Mouse (Mus musculus): ENCODE results near the gene Dhx33. TPM values are rescaled to one million over a fixed set of nuclear protein-coding genes. Genes with fewer than 3 reads are reported as not detected.

Dhx33 gene
- polyA plus RNA-seq, 1 experiment from 2014 or later: 5.8 TPM

DNA sequence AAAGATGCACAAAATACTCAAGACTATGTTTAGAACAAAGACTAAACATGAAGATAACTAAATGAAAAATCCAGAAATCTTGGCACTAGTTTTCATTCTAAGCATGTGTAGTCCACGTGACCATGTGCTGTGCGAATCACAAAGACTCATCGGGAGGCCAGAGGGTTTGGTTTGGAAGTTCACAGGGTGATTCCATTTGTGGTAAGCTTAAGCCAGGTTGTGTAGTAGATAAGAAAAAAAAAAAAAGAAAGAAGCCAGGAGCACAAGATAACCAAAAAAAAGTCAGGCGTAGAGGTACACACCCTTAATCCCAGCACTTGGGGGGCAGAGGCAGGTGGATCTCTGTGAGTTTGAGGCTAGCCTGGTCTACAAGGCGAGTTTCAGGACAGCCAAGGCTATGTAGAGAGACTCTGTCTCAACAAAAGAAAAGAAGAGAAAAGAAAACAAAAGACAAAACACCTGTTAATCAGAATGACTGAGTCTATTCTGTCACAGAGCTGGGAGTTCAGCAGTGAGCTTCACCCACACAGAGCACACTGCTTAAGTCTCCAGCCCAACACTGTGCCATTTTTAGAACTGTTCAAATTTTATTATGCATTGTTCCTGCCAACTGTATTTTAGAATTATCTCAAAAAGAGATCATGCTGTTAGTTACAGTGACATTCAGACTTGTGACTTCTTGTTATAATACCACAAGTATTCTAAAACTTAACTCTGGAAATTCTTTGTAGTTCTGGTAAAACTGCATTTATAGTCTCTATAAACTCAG, 43.3 kb downstream of the Dhx33 start:
- peaks cover 96% of the 10 kb centered on the region for H3K36me3 ChIP-seq (replicated peaks)

GRCm38 (mm10) chr11:70954711-70955110, 49.5 kb downstream of the Dhx33 start:
- Histone ChIP-seq H3K4me3 (replicated peaks) (no peak overlapping the region), H3K27ac (replicated peaks) (no peak overlapping the region), H3K4me2 (no peak overlapping the region), H3K9me3 (replicated peaks) (no peaks in the 10 kb centered on the region), H3K36me3 (replicated peaks) (peaks cover 94% of the 10 kb centered on the region), H3K9ac (no peak overlapping the region), H3K27me3 (no peaks in the 10 kb centered on the region), H3K4me1 (replicated peaks) (no peaks in the 10 kb centered on the region)
- WGBS (ENCODE audit: insufficient replicate concordance): 82% methylated on average over 4 of the region's 4 CpGs
- ATAC-seq (ENCODE audit: insufficient read depth): no peak

More for the DNA sequence above, 43.3 kb downstream of the Dhx33 start:
- peaks cover 19% of the 10 kb centered on the region for H3K4me1 ChIP-seq (replicated peaks)
- no peak overlapping the region for H3K4me3 ChIP-seq (replicated peaks)
- no peak overlapping the region for H3K4me2 ChIP-seq
- no peaks in the 10 kb centered on the region for H3K27me3 ChIP-seq
- H3K9me3 ChIP-seq (replicated peaks): no peaks in the 10 kb centered on the region
- WGBS (ENCODE audit: insufficient replicate concordance): 49% methylated on average over 5 of the region's 5 CpGs
- no peak for ATAC-seq (ENCODE audit: insufficient read depth)
- no peak overlapping the region for H3K27ac ChIP-seq (replicated peaks)
- H3K9ac ChIP-seq: no peak overlapping the region

- Histone ChIP-seq H3K9me3 (replicated peaks) (no peaks in the 10 kb centered on the region), H3K4me2 (no peak overlapping the region), H3K9ac (no peak overlapping the region), H3K4me3 (replicated peaks) (no peak overlapping the region), H3K27me3 (no peaks in the 10 kb centered on the region), H3K36me3 (replicated peaks) (peaks cover 96% of the 10 kb centered on the region), H3K27ac (replicated peaks) (no peak overlapping the region), H3K4me1 (replicated peaks) (no peaks in the 10 kb centered on the region)
- WGBS (ENCODE audit: insufficient replicate concordance): 74% methylated on average over 4 of the region's 4 CpGs
- ATAC-seq (ENCODE audit: insufficient read depth): no peak
Observed at GRCm38 (mm10) chr11:70944935-70945817, 59.1 kb downstream of the Dhx33 start.

DNA sequence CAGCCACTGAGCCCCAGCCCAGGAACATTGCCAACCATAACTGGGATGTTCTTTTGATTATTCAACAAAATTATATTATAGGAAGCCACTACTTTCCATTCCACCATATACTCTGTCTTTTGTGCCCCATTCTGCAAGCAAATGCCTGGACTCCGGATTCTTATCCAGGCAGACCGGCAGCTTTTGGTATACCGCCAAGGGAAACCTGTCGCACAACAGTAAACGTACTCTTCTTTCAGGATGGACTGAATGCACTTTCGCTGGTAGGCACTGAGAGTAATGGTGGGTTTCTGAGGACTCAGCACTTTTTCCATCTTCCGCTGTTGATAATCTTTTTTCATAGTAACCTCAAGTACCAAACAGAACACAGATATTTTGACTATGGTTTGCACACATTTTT, 60.6 kb downstream of the Dhx33 start:
- no peaks in the 10 kb centered on the region for H3K9me3 ChIP-seq (replicated peaks)
- no peaks in the 10 kb centered on the region for H3K4me1 ChIP-seq (replicated peaks)
- H3K36me3 ChIP-seq (replicated peaks): peaks cover 95% of the 10 kb centered on the region
- H3K27ac ChIP-seq (replicated peaks): no peak overlapping the region
- no peaks in the 10 kb centered on the region for H3K27me3 ChIP-seq
- no peak for ATAC-seq (ENCODE audit: insufficient read depth)
- H3K4me3 ChIP-seq (replicated peaks): no peak overlapping the region
- no peak overlapping the region for H3K4me2 ChIP-seq
- H3K9ac ChIP-seq: no peak overlapping the region
- 89% methylated on average over 7 of the region's 7 CpGs for WGBS (ENCODE audit: insufficient replicate concordance)

DNA sequence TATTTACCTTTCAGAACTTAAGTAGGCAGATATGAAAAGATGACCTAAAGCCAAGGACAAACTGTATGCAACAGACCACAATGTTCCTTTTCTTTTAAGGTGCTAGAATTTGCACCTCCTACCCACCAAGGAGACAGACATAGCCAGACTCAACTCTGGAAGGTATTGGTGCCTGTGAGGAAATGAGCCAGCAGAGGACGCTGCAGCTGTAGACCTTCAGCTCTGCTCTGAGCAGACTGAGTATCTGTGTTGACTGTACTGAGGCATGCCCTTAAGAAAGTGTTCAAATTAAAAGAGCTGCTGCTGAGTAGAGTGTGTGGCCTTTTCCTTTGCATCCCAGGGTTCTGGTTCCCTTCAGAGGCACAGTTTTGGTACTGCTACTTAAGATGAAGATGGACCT, 61.6 kb downstream of the Dhx33 start:
- no peak for ATAC-seq (ENCODE audit: insufficient read depth)
- Histone ChIP-seq H3K9me3 (replicated peaks) (no peaks in the 10 kb centered on the region), H3K4me2 (no peak overlapping the region), H3K36me3 (replicated peaks) (peaks cover 95% of the 10 kb centered on the region), H3K4me3 (replicated peaks) (no peak overlapping the region), H3K27ac (replicated peaks) (no peak overlapping the region), H3K9ac (no peak overlapping the region), H3K4me1 (replicated peaks) (no peaks in the 10 kb centered on the region), H3K27me3 (no peaks in the 10 kb centered on the region)
- WGBS (ENCODE audit: insufficient replicate concordance): 86% methylated on average over 1 of the region's 1 CpGs

DNA sequence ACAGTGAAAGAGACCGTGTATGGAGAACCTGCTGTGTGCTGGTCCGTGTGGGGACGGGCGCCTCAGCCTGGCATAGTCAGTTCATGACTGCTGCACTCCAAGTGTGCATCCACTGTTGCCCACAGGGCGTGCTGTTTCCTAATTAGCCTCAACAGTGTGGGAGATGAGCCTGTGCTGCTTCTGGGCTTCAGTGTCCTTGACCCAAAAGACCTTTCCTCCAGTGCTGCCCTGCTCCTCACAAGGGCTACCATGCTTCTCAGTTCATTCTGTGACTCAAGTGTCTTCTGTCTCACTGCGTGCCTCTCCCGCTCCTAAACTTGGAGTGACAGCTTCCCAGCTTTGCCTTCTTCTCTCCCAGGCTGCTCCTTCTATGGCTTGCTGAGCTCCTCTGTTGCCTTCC, 68.9 kb downstream of the Dhx33 start:
- H3K9ac ChIP-seq: no peak overlapping the region
- peaks cover 68% of the 10 kb centered on the region for H3K36me3 ChIP-seq (replicated peaks)
- H3K27me3 ChIP-seq: no peaks in the 10 kb centered on the region
- H3K4me3 ChIP-seq (replicated peaks): no peak overlapping the region
- H3K4me2 ChIP-seq: no peak overlapping the region
- no peaks in the 10 kb centered on the region for H3K4me1 ChIP-seq (replicated peaks)
- H3K9me3 ChIP-seq (replicated peaks): no peaks in the 10 kb centered on the region
- no peak overlapping the region for H3K27ac ChIP-seq (replicated peaks)
- no peak for ATAC-seq (ENCODE audit: insufficient read depth)
- WGBS (ENCODE audit: insufficient replicate concordance): 81% methylated on average over 7 of the region's 7 CpGs

Other genes with a start within 250 kb of the Dhx33 start
- gene Zfp3, start 240.2 kb downstream of the Dhx33 start, polyA plus RNA-seq (2015; fragmentation: Nextera tagmentation; extraction: Ambion mirVana): 1.4 TPM in 2 replicates
- gene Scimp, start 191.9 kb downstream of the Dhx33 start, polyA plus RNA-seq (2015; fragmentation: Nextera tagmentation; extraction: Ambion mirVana): 0.47 and 0.77 TPM in 2 replicates
- gene Rabep1, start 159.7 kb downstream of the Dhx33 start, polyA plus RNA-seq (2015; fragmentation: Nextera tagmentation; extraction: Ambion mirVana): 13.0 and 13.1 TPM in 2 replicates
- 57.2 and 58.9 TPM in 2 replicates for gene Nup88, start 34.5 kb downstream of the Dhx33 start, polyA plus RNA-seq (2015; fragmentation: Nextera tagmentation; extraction: Ambion mirVana)
- 89.1 and 98.7 TPM in 2 replicates for gene Rpain, start 34.2 kb downstream of the Dhx33 start, polyA plus RNA-seq (2015; fragmentation: Nextera tagmentation; extraction: Ambion mirVana)
- gene C1qbp, start 21.4 kb downstream of the Dhx33 start, polyA plus RNA-seq (2015; fragmentation: Nextera tagmentation; extraction: Ambion mirVana): 159 and 170 TPM in 2 replicates
- 22.2 and 23.3 TPM in 2 replicates for gene Mis12, start 15.2 kb upstream of the Dhx33 start, polyA plus RNA-seq (2015; fragmentation: Nextera tagmentation; extraction: Ambion mirVana)
- gene Derl2, start 15.4 kb upstream of the Dhx33 start, polyA plus RNA-seq (2015; fragmentation: Nextera tagmentation; extraction: Ambion mirVana): 35.7 and 37.9 TPM in 2 replicates
- 2.1 and 2.5 TPM in 2 replicates for gene 6330403K07Rik, start 29.1 kb upstream of the Dhx33 start, polyA plus RNA-seq (2015; fragmentation: Nextera tagmentation; extraction: Ambion mirVana)
- gene Nlrp1a, start 140.3 kb upstream of the Dhx33 start, polyA plus RNA-seq (2015; fragmentation: Nextera tagmentation; extraction: Ambion mirVana): 0.21 and 0.28 TPM in 2 replicates
- 0.06 TPM in 2 replicates for gene Nlrp1b, start 226.3 kb upstream of the Dhx33 start, polyA plus RNA-seq (2015; fragmentation: Nextera tagmentation; extraction: Ambion mirVana)